Mouse (Mus musculus) heart, embryonic 11.5 days (tissue): ENCODE measurements around the gene Mtrf1. TPM values are rescaled to one million over a fixed set of nuclear protein-coding genes. Genes with fewer than 3 reads are reported as not detected.

Experiments used
- ATAC-seq: fragments of 200-750 bp; cut with Nextera tagmentation; replicated peaks from 2 replicates; pipeline ENCODE4 v1.8.0; 2017; ENCODE audit warnings: moderate library complexity; ENCODE audit not compliant: insufficient number of reproducible peaks, low FRiP score, low TSS enrichment
- H3K27ac ChIP-seq: fragments of 300-500 bp; sonication (generic); 2 replicates; pipeline ENCODE4 v1.5.1; 2014; ENCODE audit warnings: mild to moderate bottlenecking, low read depth, low read length
- H3K27me3 ChIP-seq: fragments of 300-500 bp; sonication (generic); 2 replicates; pipeline ENCODE4 v1.6.1; 2014; ENCODE audit warnings: mild to moderate bottlenecking, low read length, mixed read lengths; ENCODE audit not compliant: control insufficient read depth, insufficient read depth
- H3K36me3 ChIP-seq: fragments of 300-500 bp; sonication (generic); 2 replicates; pipeline ENCODE4 v1.6.1; 2014; ENCODE audit warnings: mild to moderate bottlenecking, low read length, moderate library complexity, mixed read lengths; ENCODE audit not compliant: control insufficient read depth, insufficient read depth
- H3K4me1 ChIP-seq: fragments of 300-500 bp; sonication (generic); 2 replicates; pipeline ENCODE4 v1.6.1; 2014; ENCODE audit warnings: low read length; ENCODE audit not compliant: control insufficient read depth, insufficient read depth
- H3K4me2 ChIP-seq: fragments of 300-500 bp; sonication (generic); 2 replicates; pipeline ENCODE4 v1.6.1; 2014; ENCODE audit warnings: mild to moderate bottlenecking, moderate library complexity
- H3K4me3 ChIP-seq: fragments of 300-500 bp; sonication (generic); 2 replicates; pipeline ENCODE4 v1.5.1; 2014; ENCODE audit warnings: low read depth, low read length
- H3K9ac ChIP-seq: fragments of 300-500 bp; sonication (generic); 2 replicates; pipeline ENCODE4 v1.6.1; 2014; ENCODE audit warnings: mild to moderate bottlenecking, low read depth, low read length, moderate library complexity
- H3K9me3 ChIP-seq: fragments of 300-500 bp; sonication (generic); replicated peaks from 2 replicates; pipeline ENCODE4 v1.6.1; 2016; ENCODE audit warnings: low read length; ENCODE audit not compliant: control insufficient read depth
- WGBS: fragments of 180-500 bp; shearing (Covaris S2); extraction: QIAGEN DNeasy Blood & Tissue Kit; methylation state at CpG from one replicate; pipeline ENCODE4 v1.1.7; 2014; ENCODE audit not compliant: insufficient replicate concordance; 5-methylcytosine and 5-hydroxymethylcytosine counted together
- polyA plus RNA-seq: library from polyadenylated mRNA; unstranded; fragments of >200 nt; fragmentation: Nextera tagmentation; extraction: Ambion mirVana; gene quantifications from 2 replicates; pipeline ENCODE4 v1.2.1, GENCODE M21; 2014

Gene Mtrf1
- polyA plus RNA-seq, 1 experiment from 2014 or later: 9.7 TPM

DNA sequence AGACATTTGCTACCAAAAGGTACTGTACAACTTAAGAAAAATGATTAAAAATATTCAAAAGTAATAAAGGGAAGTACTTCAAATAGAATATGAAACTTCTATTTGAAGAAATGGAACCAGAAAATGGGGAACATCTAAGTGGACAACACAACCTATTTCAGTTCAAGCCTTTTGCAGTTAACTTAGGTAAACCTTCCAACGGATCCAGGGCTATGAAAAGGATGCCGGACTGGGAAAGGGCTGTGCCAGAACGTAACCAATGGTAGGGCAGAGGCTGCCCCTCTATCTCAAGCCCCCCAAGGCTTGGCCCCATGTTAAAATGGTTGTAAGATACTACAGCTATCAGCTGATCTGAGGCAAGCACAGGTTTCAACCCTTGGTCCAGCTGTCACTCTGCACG, 63.4 kb downstream of the Mtrf1 start:
- Histone ChIP-seq H3K36me3 (peaks cover 19% of the 10 kb centered on the region), H3K4me3 (no peak overlapping the region), H3K4me2 (no peak overlapping the region), H3K27me3 (no peaks in the 10 kb centered on the region), H3K9me3 (no peaks in the 10 kb centered on the region), H3K4me1 (no peaks in the 10 kb centered on the region), H3K27ac (no peak overlapping the region), H3K9ac (no peak overlapping the region)
- ATAC-seq: no peak
- 90% methylated on average over 4 of the region's 4 CpGs for WGBS

DNA sequence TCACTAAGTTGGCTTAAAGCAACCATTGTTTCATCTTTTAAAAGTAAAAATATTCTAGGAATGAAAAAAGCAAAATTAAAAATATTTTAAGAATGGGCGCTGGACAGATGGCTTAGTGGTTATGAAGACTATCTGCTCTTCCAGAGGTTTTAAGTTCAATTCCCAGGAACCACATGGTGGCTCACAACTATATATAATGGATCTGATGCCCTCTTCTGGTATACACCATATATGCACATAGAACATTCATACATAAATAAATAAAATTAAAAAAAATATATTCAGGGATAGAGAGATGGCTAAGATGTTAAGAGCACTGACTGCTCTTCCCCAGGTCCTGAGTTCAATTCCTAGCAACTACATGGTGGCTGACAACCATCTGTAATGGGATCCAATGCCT, 68.1 kb downstream of the Mtrf1 start:
- H3K4me1 ChIP-seq: no peaks in the 10 kb centered on the region
- no peak for ATAC-seq
- 86% methylated on average over 1 of the region's 1 CpGs for WGBS
- peaks cover 37% of the 10 kb centered on the region for H3K36me3 ChIP-seq
- no peak overlapping the region for H3K9ac ChIP-seq
- no peaks in the 10 kb centered on the region for H3K27me3 ChIP-seq
- no peak overlapping the region for H3K4me2 ChIP-seq
- H3K4me3 ChIP-seq: no peak overlapping the region
- H3K9me3 ChIP-seq: no peaks in the 10 kb centered on the region
- H3K27ac ChIP-seq: no peak overlapping the region

DNA sequence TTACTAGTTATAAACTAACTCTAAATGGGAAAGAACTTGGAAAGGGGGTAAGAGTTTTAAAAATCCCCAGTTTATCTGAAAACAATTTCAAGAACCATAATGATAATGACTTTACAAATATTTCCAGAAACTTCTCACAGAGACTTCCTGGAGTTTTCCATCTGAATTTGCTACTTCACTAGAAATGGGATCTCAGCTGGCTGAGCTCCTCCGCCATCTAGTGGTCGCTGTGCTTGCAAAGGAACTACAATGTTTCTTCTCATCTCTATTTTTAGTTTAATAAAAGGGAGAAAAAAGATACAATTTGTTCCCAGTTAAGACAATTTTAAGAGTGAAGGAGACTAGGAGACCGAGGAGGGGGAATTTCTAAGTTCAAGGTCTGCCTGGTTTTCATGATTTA, 70.0 kb downstream of the Mtrf1 start:
- H3K27me3 ChIP-seq: no peaks in the 10 kb centered on the region
- no peak overlapping the region for H3K4me3 ChIP-seq
- WGBS: 20% methylated on average over 3 of the region's 3 CpGs
- no peak overlapping the region for H3K9ac ChIP-seq
- no peak for ATAC-seq
- H3K9me3 ChIP-seq: no peaks in the 10 kb centered on the region
- no peaks in the 10 kb centered on the region for H3K4me1 ChIP-seq
- no peak overlapping the region for H3K4me2 ChIP-seq
- H3K27ac ChIP-seq: no peak overlapping the region
- H3K36me3 ChIP-seq: peaks cover 38% of the 10 kb centered on the region

Other genes with a start within 250 kb of the Mtrf1 start
- not detected in 2 replicates for gene Zfp957, start 150.4 kb upstream of the Mtrf1 start, polyA plus RNA-seq
- gene Rgcc, start 96.1 kb upstream of the Mtrf1 start, polyA plus RNA-seq: 17.5 and 26.3 TPM in 2 replicates
- 22.7 and 27.8 TPM in 2 replicates for gene Naa16, start 7.0 kb upstream of the Mtrf1 start, polyA plus RNA-seq
- gene Kbtbd7, start 28.7 kb downstream of the Mtrf1 start, polyA plus RNA-seq: 9.1 and 11.1 TPM in 2 replicates
- gene Kbtbd6, start 54.1 kb downstream of the Mtrf1 start, polyA plus RNA-seq: 2.5 and 3.2 TPM in 2 replicates
- 8.3 and 8.6 TPM in 2 replicates for gene Elf1, start 83.4 kb downstream of the Mtrf1 start, polyA plus RNA-seq
- gene Wbp4, start 83.7 kb downstream of the Mtrf1 start, polyA plus RNA-seq: 35.7 and 38.2 TPM in 2 replicates
- gene Sugt1, start 189.9 kb downstream of the Mtrf1 start, polyA plus RNA-seq: 118 and 119 TPM in 2 replicates